Mouse (Mus musculus) testis, postnatal 14 days (tissue): Measurements from ENCODE around the gene Patj.
"Not testable (repeated sequence)": the region's sequence is repeated elsewhere in the genome, so short reads cannot be mapped to it uniquely, and the experiment has no call there.

ENCODE experiments used
- DNase-seq: peaks from one replicate; pipeline ENCODE4 v3.0.0; 2021; ENCODE audit warnings: low spot score

Gene Patj

GRCm38 (mm10) chr4:98659032-98659431, 263.4 kb downstream of the Patj start:
- DNase-seq: no peak

DNA sequence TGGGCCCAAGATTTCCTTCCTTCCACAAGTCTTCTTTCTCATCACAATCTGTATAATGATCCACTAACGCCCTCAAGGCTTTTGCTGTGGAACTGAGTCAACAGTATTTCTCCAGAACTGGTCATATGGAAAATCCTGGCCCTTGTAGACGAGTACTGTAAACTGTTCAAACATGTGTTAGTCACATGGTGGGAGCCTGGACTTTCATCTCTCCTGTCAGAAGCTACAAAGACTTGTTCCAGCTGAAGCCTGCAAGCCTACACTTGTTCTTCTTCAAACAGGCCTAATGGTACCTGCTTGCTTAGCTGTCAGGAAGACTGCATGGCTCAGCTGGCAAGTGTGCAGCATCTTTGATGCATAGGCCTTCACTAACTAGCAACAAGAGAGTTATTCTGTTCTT, 264.9 kb downstream of the Patj start:
- no peak for DNase-seq

DNA sequence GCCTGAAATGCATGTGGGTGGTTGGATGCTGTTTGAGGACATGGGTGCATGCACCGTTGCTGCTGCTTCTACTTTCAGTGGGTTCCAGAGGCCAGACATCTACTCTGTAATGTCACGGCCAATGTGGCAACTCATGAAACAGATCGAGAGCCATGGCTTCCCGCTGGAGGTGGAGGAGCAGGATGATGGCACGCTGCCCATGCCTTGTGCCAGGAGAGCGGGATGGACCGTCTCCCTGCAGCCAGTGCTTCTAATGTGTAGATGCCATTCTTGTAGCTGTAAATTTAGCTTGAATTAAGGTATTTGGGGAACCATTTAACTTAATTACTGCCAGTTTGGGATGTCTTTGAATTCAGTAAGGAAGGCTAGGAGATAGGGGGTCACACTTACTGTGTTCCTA, 270.3 kb downstream of the Patj start:
- no peak for DNase-seq

DNA sequence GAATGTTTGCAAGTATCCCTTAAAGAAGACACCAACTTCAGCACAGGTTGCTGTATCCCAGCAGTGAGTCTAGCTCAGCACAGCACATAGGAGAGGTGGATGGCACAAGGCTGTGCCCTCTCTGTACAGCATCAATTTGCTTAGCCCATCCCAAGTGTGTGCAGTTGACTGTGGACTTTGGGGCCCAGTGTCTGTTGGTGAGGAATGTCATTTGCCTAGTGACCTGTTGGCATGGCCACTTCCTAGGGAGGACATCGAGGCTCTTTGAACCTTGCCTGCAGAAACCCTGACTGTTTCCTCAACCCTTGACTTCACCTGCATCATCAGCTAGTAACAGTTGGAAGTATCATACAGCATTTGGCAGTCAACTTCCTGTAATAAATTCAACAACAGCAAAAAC, 270.9 kb downstream of the Patj start:
- DNase-seq: no peak

GRCm38 (mm10) chr4:98667009-98667408, 271.4 kb downstream of the Patj start:
- DNase-seq: no peak

GRCm38 (mm10) chr4:98677506-98677905, 281.9 kb downstream of the Patj start:
- DNase-seq: no peak

- no peak for DNase-seq
Measured at GRCm38 (mm10) chr4:98686678-98687267, 291.2 kb downstream of the Patj start.

- DNase-seq: no peak
Measured at GRCm38 (mm10) chr4:98688116-98688515, 292.5 kb downstream of the Patj start.

- DNase-seq: no peak
Measured at GRCm38 (mm10) chr4:98688520-98688919, 292.9 kb downstream of the Patj start.

DNA sequence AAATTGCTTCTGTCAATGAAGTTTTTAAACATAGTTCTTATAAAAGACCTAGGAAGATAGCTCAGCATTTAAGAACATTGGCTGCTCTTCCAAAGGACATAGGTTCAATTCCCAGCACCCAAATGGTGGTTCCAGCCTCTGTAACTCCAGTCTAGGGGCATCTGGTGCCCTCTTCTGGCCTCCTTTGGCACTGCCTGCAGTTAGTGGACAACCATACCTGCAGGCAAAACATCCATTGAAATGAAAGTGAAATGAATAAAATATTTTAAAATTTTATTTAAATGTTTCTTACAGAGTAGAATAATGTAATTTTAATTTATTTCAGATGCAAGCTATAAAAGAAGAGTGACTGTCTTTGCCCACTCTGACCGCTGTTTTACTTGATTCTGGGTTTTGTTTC, 294.4 kb downstream of the Patj start:
- no peak for DNase-seq

DNA sequence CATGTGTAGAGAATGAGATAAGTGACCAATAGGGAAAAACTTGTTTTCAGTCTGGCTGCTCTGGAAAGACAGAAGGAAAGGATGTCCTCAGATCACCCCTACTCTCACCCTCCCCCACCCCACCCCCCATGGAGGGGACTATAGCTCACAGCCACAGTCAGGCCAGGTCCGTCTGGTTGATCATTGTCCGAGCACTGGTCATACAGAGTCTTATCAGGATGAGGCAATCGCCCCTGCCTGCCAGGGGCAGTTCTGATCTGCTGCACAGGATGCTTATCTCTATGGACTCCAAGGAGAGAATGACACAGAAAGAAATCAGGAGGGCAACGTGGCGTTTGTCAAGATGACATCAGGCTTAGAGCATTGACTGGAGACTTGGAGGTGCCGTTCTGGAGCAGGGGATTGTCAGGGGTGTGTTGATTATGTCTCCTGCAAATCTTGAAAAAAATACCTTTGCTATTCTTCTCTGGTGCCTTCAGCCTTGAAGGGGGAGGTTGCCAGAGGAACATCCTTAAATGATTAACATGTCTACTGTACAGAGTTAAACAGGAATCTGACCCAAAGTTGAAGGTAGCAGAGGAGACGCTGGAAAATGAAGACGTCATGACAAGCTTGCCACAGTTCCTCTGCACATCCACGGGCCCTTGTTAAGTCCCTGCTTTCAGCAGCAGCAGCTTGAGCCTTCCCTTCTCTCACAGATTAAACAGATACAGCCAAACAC, 298.0 kb downstream of the Patj start:
- DNase-seq: no peak

DNA sequence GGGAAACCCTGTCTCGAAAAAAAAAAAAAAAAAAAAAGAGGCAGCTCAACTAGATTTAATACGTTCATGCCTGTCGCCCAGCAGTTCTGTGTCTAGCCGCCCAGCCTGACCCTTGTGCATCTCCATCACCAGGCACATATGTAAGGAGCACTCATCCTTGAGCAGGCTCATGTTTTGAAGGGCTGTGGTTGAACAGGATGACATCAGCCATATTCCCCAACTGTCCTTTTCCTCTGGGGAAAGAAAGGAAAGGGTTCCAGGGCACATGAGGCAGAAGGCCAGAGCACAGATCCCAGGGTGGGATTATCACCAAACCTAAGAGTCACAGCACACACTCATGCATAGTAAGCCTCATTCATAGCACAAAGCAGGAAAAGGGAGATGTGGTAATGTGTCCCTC, 302.3 kb downstream of the Patj start:
- no peak for DNase-seq

- DNase-seq: no peak
Measured at GRCm38 (mm10) chr4:98698921-98699320, 303.3 kb downstream of the Patj start.

DNA sequence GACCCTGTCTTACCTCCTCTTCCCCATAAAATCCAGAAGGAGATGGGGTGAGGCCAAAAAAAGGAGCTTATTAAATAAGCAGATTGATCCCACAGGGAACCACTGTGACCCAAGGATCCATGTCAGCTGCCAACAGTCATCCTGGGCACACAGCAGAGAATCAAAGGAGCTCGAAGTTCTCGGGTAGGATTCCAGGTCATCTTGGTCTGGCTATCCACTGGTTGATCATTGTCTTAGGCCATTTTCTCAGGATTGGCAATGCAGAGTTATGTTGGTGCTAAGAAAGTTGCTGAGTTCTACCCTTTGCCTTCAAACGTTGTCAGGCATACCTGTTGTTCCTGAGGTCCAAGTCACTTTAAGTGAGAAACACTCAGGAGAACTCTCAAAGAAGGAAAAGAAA, 304.6 kb downstream of the Patj start:
- DNase-seq: no peak

GRCm38 (mm10) chr4:98702201-98702894, 306.8 kb downstream of the Patj start:
- DNase-seq: no peak

DNA sequence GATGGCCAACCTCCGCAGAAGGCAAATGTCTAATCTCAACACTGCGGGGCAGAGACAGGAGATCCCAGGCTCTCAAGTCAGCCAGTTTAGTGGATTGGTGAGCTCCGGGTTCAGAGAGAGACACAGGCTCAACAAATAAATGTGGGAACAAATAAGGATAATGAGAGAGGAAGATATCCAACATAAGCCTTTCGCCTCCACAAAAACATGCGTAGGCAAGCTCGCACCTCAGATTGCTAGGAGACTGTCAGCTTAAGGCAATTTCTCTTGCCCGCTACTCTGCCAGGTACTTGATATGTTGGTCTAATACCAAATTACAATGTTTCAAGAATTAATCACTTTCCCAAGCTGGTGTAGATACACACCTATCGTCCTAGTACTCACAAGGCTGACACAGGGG, 315.3 kb downstream of the Patj start:
- DNase-seq: no peak

DNA sequence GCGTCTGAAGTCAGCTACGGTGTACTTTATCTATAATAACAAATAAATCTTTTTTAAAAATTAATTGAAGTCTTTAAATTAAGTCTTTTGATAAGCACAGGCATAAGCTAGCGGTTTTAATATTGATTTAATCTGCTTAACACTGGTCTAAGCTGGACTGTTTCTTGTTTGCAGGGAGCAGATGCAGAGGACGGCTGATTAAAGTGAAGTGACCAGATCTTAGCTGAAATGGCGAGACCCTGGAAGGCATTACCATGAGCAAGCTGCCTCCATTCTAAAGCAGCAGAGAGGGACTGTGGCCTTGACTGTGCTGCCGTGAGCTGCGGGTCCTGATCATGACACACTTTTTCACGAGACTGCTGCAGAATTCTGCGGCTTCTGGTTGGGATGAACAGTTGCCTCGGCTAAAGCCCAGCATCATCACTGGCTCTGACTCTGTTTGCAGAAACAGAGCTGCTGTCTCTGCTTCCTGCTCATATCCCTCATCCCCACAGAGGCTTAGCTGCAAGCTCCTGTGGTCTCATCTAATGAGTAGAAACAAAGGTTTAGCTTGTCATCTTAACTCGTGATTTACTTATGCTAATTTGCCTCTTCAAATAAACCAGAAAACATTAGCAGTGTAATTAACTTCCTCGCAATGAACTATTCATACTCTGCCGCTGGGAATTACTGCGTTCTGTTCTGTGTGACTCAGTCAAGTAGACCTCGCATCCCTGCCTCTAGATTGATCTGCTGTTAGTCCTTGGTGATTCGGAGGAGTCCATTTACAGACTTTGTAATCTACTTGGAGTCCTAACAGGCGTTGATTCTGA, 322.4 kb downstream of the Patj start:
- DNase-seq: no peak

DNA sequence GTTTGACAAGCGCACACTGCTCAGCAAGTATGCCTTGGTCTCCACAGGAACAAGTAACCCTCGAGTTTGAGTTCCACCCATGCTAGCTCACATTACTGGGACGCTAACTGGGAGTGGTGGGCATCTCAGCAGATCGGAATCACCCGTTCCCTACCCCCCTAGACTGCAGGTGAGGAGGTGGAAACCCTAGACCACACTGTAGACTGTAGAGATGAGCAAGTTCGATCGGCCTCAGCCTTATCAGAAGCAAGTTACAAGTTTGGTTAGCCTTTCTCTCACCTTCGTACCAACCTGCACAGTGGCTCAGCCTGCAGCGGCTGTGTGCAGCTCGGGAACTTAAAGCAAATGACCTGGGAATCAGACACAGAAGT, 322.9 kb downstream of the Patj start:
- DNase-seq: no peak

DNA sequence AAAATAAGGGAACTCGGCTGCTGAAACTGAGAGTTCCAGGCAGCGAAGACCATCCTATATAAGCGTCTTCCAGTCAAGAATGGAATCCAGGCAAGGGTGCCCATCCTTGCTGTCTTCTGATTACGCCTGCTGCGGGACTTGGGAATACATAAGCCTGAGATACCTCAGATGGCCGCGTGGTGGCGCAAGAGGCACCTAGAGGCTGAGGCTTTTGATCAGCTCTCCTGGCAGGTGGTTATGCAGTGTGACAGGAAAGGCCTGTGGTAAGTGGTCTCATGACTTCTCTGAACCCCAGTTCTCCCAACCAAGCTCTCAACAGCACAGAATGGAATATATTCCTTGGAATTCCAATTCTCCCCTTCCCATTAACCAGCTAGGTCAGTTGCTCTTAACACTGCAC, 326.9 kb downstream of the Patj start:
- DNase-seq: peak; percentile 67

GRCm38 (mm10) chr4:98724682-98725081, 329.1 kb downstream of the Patj start:
- not testable (repeated sequence) for DNase-seq

DNA sequence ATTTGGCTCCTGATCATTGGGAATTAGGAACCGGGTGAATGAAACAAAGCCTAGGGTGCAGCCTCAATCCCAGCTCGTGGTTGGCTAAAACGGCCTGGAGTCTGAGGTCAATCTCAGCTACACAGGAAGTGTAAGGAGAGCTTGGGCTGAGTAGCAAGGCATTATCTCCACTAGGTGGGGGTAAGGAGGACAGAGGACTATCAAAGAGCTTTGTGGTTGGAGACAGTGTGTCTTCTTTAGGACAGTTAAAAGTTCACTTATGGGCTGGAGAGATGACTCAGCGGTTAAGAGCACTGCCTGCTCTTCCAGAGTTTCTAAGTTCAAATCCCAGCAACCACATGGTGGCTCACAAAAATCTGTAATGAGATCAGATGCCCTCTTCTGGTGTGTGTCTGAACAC, 329.9 kb downstream of the Patj start:
- DNase-seq: no peak

DNA sequence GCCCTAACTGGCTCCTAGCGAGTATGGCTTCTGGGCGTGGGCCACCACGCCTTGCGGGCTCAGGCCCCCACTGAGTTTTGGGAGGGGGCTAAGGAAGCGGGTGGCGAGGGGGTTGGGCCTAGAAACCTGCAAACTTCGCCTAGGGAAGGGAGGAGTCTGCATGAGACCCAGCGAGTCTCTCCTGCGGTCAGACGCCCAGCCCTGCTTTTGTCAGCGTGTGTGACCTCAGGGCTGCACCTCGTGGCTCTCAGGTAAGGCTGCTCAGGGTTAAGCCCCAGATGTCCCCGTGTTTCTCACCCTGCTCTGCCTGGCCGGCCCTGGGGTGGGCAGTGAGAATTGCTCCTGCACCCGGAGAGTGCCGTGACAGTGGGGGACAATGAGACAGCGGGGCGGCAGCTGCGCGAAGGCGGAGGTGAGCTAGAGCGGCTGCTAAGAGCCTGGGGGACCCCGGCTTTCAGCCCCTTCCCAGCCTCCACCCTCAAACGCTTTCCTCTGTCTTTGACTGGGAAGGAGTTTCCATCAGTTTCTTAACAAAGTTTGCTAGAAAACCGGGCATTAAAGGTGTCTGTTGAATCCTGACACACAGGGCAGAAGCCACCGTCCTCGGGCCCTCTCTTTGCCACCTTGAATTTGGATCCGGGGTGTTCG, 331.1 kb downstream of the Patj start, which contains the start of gene L1td1:
Gene L1td1 (plus strand): TSS at position 145 of the 648 bp plus-strand sequence.
- DNase-seq: no peak
